Mouse (Mus musculus) adrenal gland, adult (tissue): Measurements from ENCODE around the gene Scn1a.

Experiments used
- DNase-seq, 2 experiments: peaks; one replicate each; pipeline ENCODE4 v3.0.0; 2022 to 2023; ENCODE audit warnings: low spot score in 1 of 2; ENCODE audit not compliant: inconsistent age in 2 of 2

Gene Scn1a

DNA sequence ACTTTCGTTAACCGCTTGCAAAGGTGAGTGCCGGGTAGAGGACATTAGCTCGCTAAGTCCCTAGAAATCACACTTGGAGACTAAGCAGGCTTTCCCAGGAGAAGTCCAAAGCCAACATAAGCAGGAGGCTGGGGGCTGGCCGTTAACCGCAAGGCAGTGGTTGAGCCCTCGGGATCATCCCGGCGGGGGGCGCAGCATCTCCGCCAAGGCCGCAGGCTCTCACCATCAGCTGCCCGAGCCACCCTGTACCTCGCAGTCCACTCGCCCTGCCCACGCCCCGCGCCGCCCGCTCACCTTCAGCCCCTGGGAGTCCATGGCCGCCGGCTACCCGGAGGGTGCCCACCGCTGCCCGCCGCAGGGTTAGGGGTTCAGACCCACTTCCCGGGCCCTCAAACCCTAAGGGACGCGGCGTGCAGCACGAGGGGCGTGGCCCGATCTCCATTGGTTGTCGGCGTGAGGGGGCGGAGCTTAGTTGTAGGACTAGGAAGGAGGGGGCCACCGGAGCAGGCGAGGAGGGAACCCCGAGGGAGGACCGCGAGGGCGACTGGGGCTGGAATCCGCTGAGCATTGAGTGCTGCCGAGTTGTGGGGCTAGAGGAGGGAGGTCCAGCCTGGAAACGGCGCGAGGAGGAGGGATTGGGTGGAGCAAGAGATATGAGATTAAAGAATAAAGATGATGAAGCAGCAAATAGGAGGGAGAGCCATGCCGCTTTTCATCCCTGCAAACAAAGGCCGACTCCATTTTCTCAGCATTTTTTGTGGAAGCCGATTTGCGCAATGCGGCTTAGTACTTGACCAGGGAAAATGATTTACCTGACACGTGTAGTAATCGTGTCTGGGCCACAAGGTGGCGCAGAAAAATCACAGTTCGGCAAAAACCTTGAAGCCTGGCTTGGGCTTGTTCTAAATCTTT, 184.2 kb downstream of the Scn1a start, which contains the start of gene Ttc21b:
Gene Ttc21b (minus strand): TSS at position 398 of the 912 bp plus-strand sequence.
- DNase-seq, result peak; percentile 97 to 99

DNA sequence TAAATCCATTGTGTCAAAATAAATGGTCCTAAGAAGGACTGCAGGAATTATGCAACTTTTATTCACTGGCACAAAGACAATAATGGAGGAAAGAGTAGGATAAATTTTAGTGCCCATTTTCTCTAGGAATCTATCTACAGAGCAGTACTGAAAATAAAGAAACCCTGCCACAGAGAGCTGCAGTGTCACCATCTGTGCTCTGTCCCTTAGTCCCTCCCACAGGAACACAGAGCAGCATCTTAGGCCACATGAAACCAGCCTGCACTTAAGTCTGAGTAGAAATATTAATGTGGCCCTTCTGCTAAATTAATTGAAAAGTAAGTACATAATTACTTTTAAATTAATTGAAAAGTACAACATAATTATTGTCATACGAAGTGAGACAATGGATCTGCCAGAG, 196.6 kb downstream of the Scn1a start:
- DNase-seq, result no peak

DNA sequence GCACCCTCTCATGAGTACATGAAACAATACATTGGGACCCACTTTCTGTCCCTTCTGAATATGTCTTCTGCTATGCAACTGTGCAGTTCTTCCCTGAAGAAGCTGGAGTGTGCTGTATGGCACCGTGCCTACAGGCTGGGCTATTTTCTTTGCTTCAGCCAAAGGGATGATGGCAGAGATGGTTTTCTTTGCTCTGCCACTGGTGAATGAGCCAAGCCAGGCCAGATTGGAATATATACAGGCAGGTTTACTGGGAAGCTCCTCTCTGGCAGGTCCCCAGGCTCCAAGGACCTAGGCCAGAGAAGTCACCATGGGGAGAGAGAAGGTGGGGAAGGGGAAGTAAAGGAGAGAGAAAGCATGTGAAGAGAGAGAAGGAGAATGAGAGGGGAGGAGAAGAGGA, 200.3 kb downstream of the Scn1a start:
- DNase-seq, result no peak

DNA sequence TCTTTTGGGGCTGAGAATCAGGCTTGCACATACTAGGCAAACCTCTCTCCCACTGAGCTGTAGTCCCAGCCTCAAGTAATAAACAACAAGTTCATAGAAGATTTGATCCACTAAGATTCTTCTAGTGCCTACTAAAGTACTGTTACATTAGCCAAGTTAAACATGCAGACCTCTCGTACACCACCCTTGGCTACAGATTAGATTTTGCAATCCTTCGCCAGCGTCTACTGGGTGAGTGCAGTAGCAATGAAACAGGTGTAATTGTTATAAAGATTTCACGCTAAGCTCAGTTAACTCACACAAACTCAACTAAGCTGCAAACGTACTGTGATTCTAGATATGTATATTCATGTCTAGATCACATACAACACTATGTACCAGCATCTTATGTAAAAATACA, 201.8 kb downstream of the Scn1a start:
- DNase-seq, result no peak

DNA sequence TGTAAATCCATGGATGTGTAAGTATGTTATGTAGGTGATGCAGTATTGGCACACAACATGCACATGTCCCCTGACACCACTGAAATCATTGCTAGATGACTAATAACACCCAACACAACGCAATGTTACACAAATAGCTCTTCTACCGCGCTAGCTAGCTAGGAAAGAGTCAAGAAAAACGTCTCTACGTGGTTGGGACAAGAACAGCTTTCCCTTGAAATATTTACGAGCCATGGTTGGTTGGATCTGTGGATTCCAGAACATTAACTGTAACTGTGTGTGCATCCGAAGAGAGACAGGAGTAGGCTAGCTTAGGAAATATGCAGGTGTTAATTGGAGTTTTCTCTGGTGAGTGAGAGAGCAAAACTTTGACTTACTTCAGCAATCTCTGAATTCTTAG, 219.7 kb downstream of the Scn1a start:
- DNase-seq, result no peak
